Mouse (Mus musculus): ENCODE results near the gene Ift57.

DNA sequence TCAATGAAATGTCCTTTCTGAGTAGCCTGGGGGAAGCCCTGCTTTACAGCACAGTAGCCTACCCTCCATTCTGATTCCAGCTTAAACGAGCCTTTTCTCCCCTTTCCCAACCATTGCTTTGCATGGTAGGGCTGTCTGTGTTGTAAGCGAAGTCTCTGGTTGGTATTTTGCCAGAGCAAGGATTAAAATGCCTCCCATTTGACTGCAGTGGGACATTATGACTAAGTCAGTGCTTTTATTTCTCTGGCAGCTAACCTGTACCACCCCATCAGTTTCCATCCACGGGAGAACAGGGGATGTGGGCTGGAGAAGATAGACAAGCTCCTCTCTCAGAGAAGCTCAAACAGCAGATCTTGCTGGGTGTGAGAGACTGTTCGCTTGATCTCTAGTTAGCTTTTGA is 24.2 kb downstream of the Ift57 start:
- TF ChIP-seq EP300 (IDR thresholded peaks at IDR 0.05; ENCODE audit: low read length) = no peak
- no peak for TF ChIP-seq E2F4 (IDR thresholded peaks at IDR 0.05; ENCODE audit: insufficient replicate concordance, low read depth, low read length)
- TF ChIP-seq MAFK (IDR thresholded peaks at IDR 0.05; ENCODE audit: insufficient replicate concordance, low read length) = no peak
- TF ChIP-seq TCF12 (IDR thresholded peaks at IDR 0.05; ENCODE audit: low read depth, low read length) = no peak
- no peak for TF ChIP-seq JUN (IDR thresholded peaks at IDR 0.05; ENCODE audit: insufficient read depth, low read depth, low read length)

Data from CH12.LX (cell line).